Comparison of ENCODE assay signal across 17 mouse cellular contexts in genomic region chr14:36911738-36912137, GRCm38 (mm10). TPM values are rescaled to one million over a fixed set of nuclear protein-coding genes. Genes with fewer than 3 reads are reported as not detected.
DNase-seq lines count a peak whose midpoint lies in the region; ATAC-seq lines count a peak whose summit lies in the region.
"Had no signal": no experiment of that assay in that cellular context is flagged by ENCODE, and none has a peak within 500 bp of the region (broad histone marks: within the 10 kb centered on the region; RNA-seq: fewer than 3 reads in every experiment).

No protein-coding gene starts in this region.

- peaks cover 9% of the 10 kb centered on the region for H3K4me1 ChIP-seq in heart, embryonic 10.5 days
- peaks cover 9% of the 10 kb centered on the region for H3K4me1 ChIP-seq in kidney, embryonic 15.5 days
- H3K4me1 ChIP-seq: forebrain, embryonic 10.5 days; hindbrain, embryonic 12.5 days had no signal

- intact Hi-C loops in heart, postnatal 14 days (cut with DNase I): no loop called here

- no peak overlapping the region for H3K4me3 ChIP-seq in heart, embryonic 10.5 days
- no peak overlapping the region for H3K4me3 ChIP-seq in kidney, embryonic 15.5 days (replicated peaks)
- H3K4me3 ChIP-seq: embryonic facial prominence, embryonic 13.5 days; forebrain, embryonic 10.5 days; hindbrain, embryonic 12.5 days; layer of hippocampus, adult 2 months; midbrain, embryonic 13.5 days had no signal

- peak; percentile 82 for ATAC-seq in kidney, embryonic 15.5 days (replicated peaks; ENCODE audit: low FRiP score)
- ATAC-seq: midbrain, embryonic 13.5 days had no signal

- no peak overlapping the region for H3K4me2 ChIP-seq in kidney, embryonic 15.5 days
- H3K4me2 ChIP-seq: embryonic facial prominence, embryonic 13.5 days; hindbrain, embryonic 12.5 days; midbrain, embryonic 13.5 days had no signal

- 44% methylated on average over 6 of the region's 6 CpGs for WGBS in heart, embryonic 10.5 days
- 17% methylated on average over 6 of the region's 6 CpGs for WGBS in kidney, embryonic 15.5 days

- H3K27ac ChIP-seq in heart, embryonic 10.5 days: peak overlapping the region; percentile 36; the same call in 1 of the 2 replicates
- peak overlapping the region; percentile 34; the same call in 1 of the 2 replicates for H3K27ac ChIP-seq in kidney, embryonic 15.5 days
- H3K27ac ChIP-seq: embryonic facial prominence, embryonic 13.5 days; forebrain, embryonic 10.5 days; hindbrain, embryonic 12.5 days; layer of hippocampus, adult 2 months; macrophage; midbrain, embryonic 13.5 days had no signal

- H3K36me3 ChIP-seq in heart, embryonic 10.5 days: 0 out of 2 replicates have a peak, but pooled peaks cover 17% of the 10 kb centered on the region
- H3K36me3 ChIP-seq in kidney, embryonic 15.5 days: peaks cover 8% of the 10 kb centered on the region

- H3K9me3 ChIP-seq in heart, embryonic 10.5 days: no peaks in the 10 kb centered on the region
- no peaks in the 10 kb centered on the region for H3K9me3 ChIP-seq in kidney, embryonic 15.5 days (replicated peaks)
- H3K9me3 ChIP-seq: embryonic facial prominence, embryonic 13.5 days; forebrain, embryonic 10.5 days; hindbrain, embryonic 12.5 days; midbrain, embryonic 13.5 days had no signal

- no peaks in the 10 kb centered on the region for H3K27me3 ChIP-seq in heart, embryonic 10.5 days (ENCODE audit: insufficient read depth, poor library complexity, severe bottlenecking)
- H3K27me3 ChIP-seq in kidney, embryonic 15.5 days: no peaks in the 10 kb centered on the region
- H3K27me3 ChIP-seq: embryonic facial prominence, embryonic 13.5 days; hindbrain, embryonic 12.5 days; midbrain, embryonic 13.5 days had no signal

- DNase-seq in heart, embryonic 10.5 days (ENCODE audit: low spot score): no peak
- no peak for DNase-seq in heart, postnatal 14 days
- no peak for DNase-seq in kidney, postnatal 14 days
- DNase-seq in R1 (ENCODE audit: low read depth, low spot score): peak; percentile 49
- peak; percentile 2 for DNase-seq in retina, embryonic 14.5 days (ENCODE audit: low spot score)
- no peak for DNase-seq in cerebellum, adult 8-10 months
- DNase-seq: adrenal gland, postnatal 36 days; cerebellum, postnatal 10 days; gastrocnemius, postnatal 25 days; right cerebral cortex, postnatal 14 days had no signal

- H3K9ac ChIP-seq in kidney, embryonic 15.5 days: no peak overlapping the region
- H3K9ac ChIP-seq: embryonic facial prominence, embryonic 13.5 days; hindbrain, embryonic 12.5 days; midbrain, embryonic 13.5 days had no signal

RNA-seq across cellular contexts. Expression of gene Ccser2, which starts 56.8 kb away (rescaled TPM):
- polyA plus RNA-seq in heart, embryonic 10.5 days (2016; fragmentation: Nextera tagmentation; extraction: Ambion mirVana): 29.4 and 38.8 TPM in 2 replicates
- total RNA-seq in heart, postnatal 14 days (2021): 100 to 1,000 TPM; 106 to 109 TPM
- polyA plus RNA-seq in kidney, embryonic 15.5 days (2015; fragmentation: Nextera tagmentation; extraction: Ambion mirVana): 33.9 and 35.1 TPM in 2 replicates

Comparison
In these comparisons a context has a peak if more than half of its experiments do, and no peak if none do; other contexts are left out.
1. DNase-seq: peak in R1 (single experiment) and retina, embryonic 14.5 days (single experiment); none in heart, embryonic 10.5 days (single experiment), heart, postnatal 14 days (0 of 2), kidney, postnatal 14 days (single experiment) and cerebellum, adult 8-10 months (single experiment).